ENCODE assay signal across 9 mouse cellular contexts in the genomic region with DNA sequence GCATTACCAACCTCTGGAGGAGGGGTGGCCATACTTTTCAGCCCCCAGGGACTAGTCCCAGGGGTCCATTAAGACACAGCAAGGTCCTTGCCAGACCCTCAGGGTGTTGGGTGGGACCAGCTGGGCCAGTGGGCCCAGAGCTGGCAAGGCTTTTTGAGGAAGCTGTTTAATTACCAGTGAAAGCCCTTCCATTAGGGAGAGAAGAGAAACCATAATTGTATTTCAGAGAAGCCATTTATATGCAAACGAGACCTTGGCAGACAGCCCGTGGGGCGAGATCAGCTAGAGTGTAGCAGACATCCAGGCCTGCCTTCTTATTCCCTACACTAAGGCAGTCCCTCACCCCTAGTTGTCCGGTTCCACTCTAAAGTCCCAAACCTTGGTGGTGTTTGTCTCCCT. TPM values are rescaled to one million over a fixed set of nuclear protein-coding genes. Genes with fewer than 3 reads are reported as not detected.
DNase-seq lines count a peak whose midpoint lies in the region; ATAC-seq and TF ChIP-seq lines count a peak whose summit lies in the region.
"Had no signal": no experiment of that assay in that cellular context is flagged by ENCODE, and none has a peak within 500 bp of the region (broad histone marks: within the 10 kb centered on the region; RNA-seq: fewer than 3 reads in every experiment).

No protein-coding gene starts in this region.

- WGBS in lung, embryonic 15.5 days: 45% methylated on average over 4 of the region's 4 CpGs
- 19% methylated on average over 4 of the region's 4 CpGs for WGBS in hindbrain, embryonic 16.5 days
- WGBS in limb, embryonic 14.5 days: 59% methylated on average over 4 of the region's 4 CpGs

- H3K4me2 ChIP-seq in lung, embryonic 15.5 days: no peak overlapping the region
- no peak overlapping the region for H3K4me2 ChIP-seq in hindbrain, embryonic 16.5 days (ENCODE audit: low read length)
- no peak overlapping the region for H3K4me2 ChIP-seq in limb, embryonic 14.5 days (replicated peaks; ENCODE audit: low read depth, low read length, severe bottlenecking)

- no peaks in the 10 kb centered on the region for H3K27me3 ChIP-seq in lung, embryonic 15.5 days
- H3K27me3 ChIP-seq in hindbrain, embryonic 16.5 days (replicated peaks; ENCODE audit: control insufficient read depth, insufficient read depth, low read length): no peaks in the 10 kb centered on the region
- H3K27me3 ChIP-seq in limb, embryonic 14.5 days (ENCODE audit: control insufficient read depth, insufficient read depth, low read length): no peaks in the 10 kb centered on the region

- peaks cover 26% of the 10 kb centered on the region for H3K4me1 ChIP-seq in lung, embryonic 15.5 days
- peaks cover 50% of the 10 kb centered on the region for H3K4me1 ChIP-seq in hindbrain, embryonic 16.5 days (ENCODE audit: control insufficient read depth, insufficient read depth, low read depth, low read length)
- H3K4me1 ChIP-seq in limb, embryonic 14.5 days (ENCODE audit: control insufficient read depth, insufficient read depth, low read length): peaks cover 18% of the 10 kb centered on the region

- H3K9me3 ChIP-seq in lung, embryonic 15.5 days: no peaks in the 10 kb centered on the region
- H3K9me3 ChIP-seq in hindbrain, embryonic 16.5 days (ENCODE audit: control insufficient read depth, low read length): no peaks in the 10 kb centered on the region
- no peaks in the 10 kb centered on the region for H3K9me3 ChIP-seq in limb, embryonic 14.5 days (ENCODE audit: control insufficient read depth, low read length)

- no peak overlapping the region for H3K4me3 ChIP-seq in lung, embryonic 15.5 days
- H3K4me3 ChIP-seq in hindbrain, embryonic 16.5 days (ENCODE audit: low read length): no peak overlapping the region
- no peak overlapping the region for H3K4me3 ChIP-seq in limb, embryonic 14.5 days (replicated peaks; ENCODE audit: low read length)

- H3K9ac ChIP-seq in lung, embryonic 15.5 days: no peak overlapping the region
- no peak overlapping the region for H3K9ac ChIP-seq in hindbrain, embryonic 16.5 days (ENCODE audit: low read depth, low read length)
- no peak overlapping the region for H3K9ac ChIP-seq in limb, embryonic 14.5 days (ENCODE audit: low read depth, low read length, severe bottlenecking)

- peaks cover 5% of the 10 kb centered on the region; the same call in 1 of the 2 replicates for H3K36me3 ChIP-seq in lung, embryonic 15.5 days
- peaks cover 2% of the 10 kb centered on the region; the same call in 1 of the 2 replicates for H3K36me3 ChIP-seq in hindbrain, embryonic 16.5 days (ENCODE audit: control insufficient read depth, insufficient read depth, low read length)
- H3K36me3 ChIP-seq in limb, embryonic 14.5 days (ENCODE audit: control insufficient read depth, insufficient read depth, low read length): peaks cover 38% of the 10 kb centered on the region

- H3K27ac ChIP-seq in lung, embryonic 15.5 days: peak overlapping the region; percentile 16
- peak overlapping the region; percentile 87 for H3K27ac ChIP-seq in hindbrain, embryonic 16.5 days (ENCODE audit: low read depth, low read length)
- peak overlapping the region; percentile 15; the same call in 1 of the 2 replicates for H3K27ac ChIP-seq in limb, embryonic 14.5 days (replicated peaks; ENCODE audit: low read depth, low read length)

- DNase-seq in lung, postnatal 14 days: no peak
- peak; percentile 88 to 92 for DNase-seq in cerebellum, postnatal 10 days
- no peak for DNase-seq in limb, embryonic 14.5 days (ENCODE audit: low spot score)
- DNase-seq in gastrocnemius, postnatal 25 days: no peak
- DNase-seq in ovary, postnatal 10 days (ENCODE audit: low spot score): no peak
- DNase-seq in thymus, postnatal 0 days (ENCODE audit: low spot score): no peak

- no peak for TF ChIP-seq POLR2A in limb, embryonic 14.5 days (IDR thresholded peaks at IDR 0.05; ENCODE audit: borderline replicate concordance, extremely low read depth, insufficient read depth, insufficient read length)

- ATAC-seq in lung, embryonic 15.5 days (ENCODE audit: borderline replicate concordance, extremely low read depth, low FRiP score, low TSS enrichment): no peak
- ATAC-seq in hindbrain, embryonic 16.5 days: peak; percentile 31
- ATAC-seq in limb, embryonic 14.5 days (ENCODE audit: low FRiP score, low read depth): no peak

RNA-seq across cellular contexts. Expression of a gene that starts 17.0 kb away (rescaled TPM):
- polyA plus RNA-seq in lung, embryonic 15.5 days (2015; fragmentation: Nextera tagmentation; extraction: Ambion mirVana): 2.1 and 2.9 TPM in 2 replicates
- 11.7 and 11.8 TPM in 2 replicates for polyA plus RNA-seq in hindbrain, embryonic 16.5 days (2015; fragmentation: Nextera tagmentation; extraction: Ambion mirVana)
- polyA plus RNA-seq in limb, embryonic 14.5 days (2012; rRNA removed): 34.1 and 34.2 TPM in 2 replicates
- 6.5 and 7.8 TPM in 2 replicates for polyA plus RNA-seq in limb, embryonic 14.5 days (2014; fragmentation: Nextera tagmentation; extraction: Ambion mirVana)
- 1 to 10 TPM; 2.0 to 2.7 TPM for total RNA-seq in gastrocnemius, postnatal 25 days (2021)
- 3.4 and 3.9 TPM in 2 replicates for polyA plus RNA-seq in thymus, postnatal 0 days (2015; fragmentation: Nextera tagmentation; extraction: Ambion mirVana)

RNA-seq across cellular contexts. Expression of a gene that starts 36.5 kb away (rescaled TPM):
- 0.04 and 0.10 TPM in 2 replicates for polyA plus RNA-seq in lung, embryonic 15.5 days (2015; fragmentation: Nextera tagmentation; extraction: Ambion mirVana)
- 0.09 and 0.15 TPM in 2 replicates for polyA plus RNA-seq in hindbrain, embryonic 16.5 days (2015; fragmentation: Nextera tagmentation; extraction: Ambion mirVana)
- polyA plus RNA-seq in limb, embryonic 14.5 days (2012; rRNA removed): 1.2 and 1.5 TPM in 2 replicates
- 1.2 and 1.6 TPM in 2 replicates for polyA plus RNA-seq in limb, embryonic 14.5 days (2014; fragmentation: Nextera tagmentation; extraction: Ambion mirVana)
- total RNA-seq in gastrocnemius, postnatal 25 days (2021): under 1 TPM; 0.46 to 0.72 TPM
- polyA plus RNA-seq in thymus, postnatal 0 days (2015; fragmentation: Nextera tagmentation; extraction: Ambion mirVana): 0.08 and 0.16 TPM in 2 replicates
- polyA plus RNA-seq: spleen, adult 2 months had no signal

RNA-seq across cellular contexts. Expression of a gene that starts 38.4 kb away (rescaled TPM):
- polyA plus RNA-seq in lung, embryonic 15.5 days (2015; fragmentation: Nextera tagmentation; extraction: Ambion mirVana): 0.20 and 0.35 TPM in 2 replicates
- 0.26 and 0.27 TPM in 2 replicates for polyA plus RNA-seq in hindbrain, embryonic 16.5 days (2015; fragmentation: Nextera tagmentation; extraction: Ambion mirVana)
- polyA plus RNA-seq in limb, embryonic 14.5 days (2012; rRNA removed): 6.9 and 9.1 TPM in 2 replicates
- polyA plus RNA-seq in limb, embryonic 14.5 days (2014; fragmentation: Nextera tagmentation; extraction: Ambion mirVana): 7.9 and 10.3 TPM in 2 replicates
- total RNA-seq in gastrocnemius, postnatal 25 days (2021): 1 to 10 TPM in 1 of 2 experiments, under 1 TPM in 1; 0.95 to 1.1 TPM
- 2.1 and 2.3 TPM in 2 replicates for polyA plus RNA-seq in thymus, postnatal 0 days (2015; fragmentation: Nextera tagmentation; extraction: Ambion mirVana)
- polyA plus RNA-seq: spleen, adult 2 months had no signal

RNA-seq across cellular contexts. Expression of a gene that starts 53.2 kb away (rescaled TPM):
- polyA plus RNA-seq in lung, embryonic 15.5 days (2015; fragmentation: Nextera tagmentation; extraction: Ambion mirVana): not detected in 2 replicates
- polyA plus RNA-seq in hindbrain, embryonic 16.5 days (2015; fragmentation: Nextera tagmentation; extraction: Ambion mirVana): 0.19 and 0.36 TPM in 2 replicates
- polyA plus RNA-seq in limb, embryonic 14.5 days (2012; rRNA removed): 0.41 and 0.61 TPM in 2 replicates
- polyA plus RNA-seq in limb, embryonic 14.5 days (2014; fragmentation: Nextera tagmentation; extraction: Ambion mirVana): 0.18 and 0.72 TPM in 2 replicates
- not detected for total RNA-seq in gastrocnemius, postnatal 25 days (2021)
- 0.34 TPM in 1 of 2 replicates, not detected in the other for polyA plus RNA-seq in thymus, postnatal 0 days (2015; fragmentation: Nextera tagmentation; extraction: Ambion mirVana)
- polyA plus RNA-seq: spleen, adult 2 months had no signal

RNA-seq across cellular contexts. Expression of a gene that starts 53.7 kb away (rescaled TPM):
- polyA plus RNA-seq in lung, embryonic 15.5 days (2015; fragmentation: Nextera tagmentation; extraction: Ambion mirVana): 0.04 TPM in 2 replicates
- polyA plus RNA-seq in hindbrain, embryonic 16.5 days (2015; fragmentation: Nextera tagmentation; extraction: Ambion mirVana): 0.03 TPM in 1 of 2 replicates, not detected in the other
- polyA plus RNA-seq in limb, embryonic 14.5 days (2012; rRNA removed): 0.16 and 0.27 TPM in 2 replicates
- polyA plus RNA-seq in limb, embryonic 14.5 days (2014; fragmentation: Nextera tagmentation; extraction: Ambion mirVana): 0.08 and 0.54 TPM in 2 replicates
- total RNA-seq in gastrocnemius, postnatal 25 days (2021): under 1 TPM; 0.08 to 0.16 TPM
- polyA plus RNA-seq in thymus, postnatal 0 days (2015; fragmentation: Nextera tagmentation; extraction: Ambion mirVana): 0.30 and 0.61 TPM in 2 replicates

Comparison
In these comparisons a context has a peak if more than half of its experiments do, and no peak if none do; other contexts are left out.
1. H3K27ac ChIP-seq: peak in every context shown above with its lines; median percentile 87 in hindbrain, embryonic 16.5 days; 16 in lung, embryonic 15.5 days; 15 in limb, embryonic 14.5 days.
2. DNase-seq: peak in cerebellum, postnatal 10 days (2 of 2); none in lung, postnatal 14 days (single experiment), limb, embryonic 14.5 days (single experiment), gastrocnemius, postnatal 25 days (single experiment), ovary, postnatal 10 days (single experiment) and thymus, postnatal 0 days (single experiment).